Mouse (Mus musculus) heart, embryonic 15.5 days (tissue): Measurements from ENCODE around the gene Ggt5. TPM values are rescaled to one million over a fixed set of nuclear protein-coding genes. Genes with fewer than 3 reads are reported as not detected.
A peak's percentile ranks its signal among the peaks of the same experiment; 100 is the strongest.
"Not testable (repeated sequence)": the region's sequence is repeated elsewhere in the genome, so short reads cannot be mapped to it uniquely, and the experiment has no call there.

Source experiments
- ATAC-seq: fragments of 200-750 bp; cut with Nextera tagmentation; replicated peaks from 2 replicates; pipeline ENCODE4 v1.8.0; 2017; ENCODE audit warnings: low read depth, moderate TSS enrichment; ENCODE audit not compliant: insufficient number of reproducible peaks, insufficient read depth, low FRiP score
- H3K27ac ChIP-seq: fragments of 300-500 bp; sonication (generic); 2 replicates; pipeline ENCODE4 v1.5.1; 2015; ENCODE audit warnings: mild to moderate bottlenecking, inconsistent platforms
- H3K27me3 ChIP-seq: fragments of 300-500 bp; sonication (generic); 2 replicates; pipeline ENCODE4 v1.6.1; 2015; ENCODE audit warnings: inconsistent platforms
- H3K36me3 ChIP-seq: fragments of 300-500 bp; sonication (generic); 2 replicates; pipeline ENCODE4 v1.6.1; 2015; ENCODE audit warnings: mild to moderate bottlenecking, inconsistent platforms
- H3K4me1 ChIP-seq: fragments of 300-500 bp; sonication (generic); replicated peaks from 2 replicates; pipeline ENCODE4 v1.6.1; 2015; ENCODE audit warnings: inconsistent platforms
- H3K4me2 ChIP-seq: fragments of 300-500 bp; sonication (generic); 2 replicates; pipeline ENCODE4 v1.6.1; 2015; ENCODE audit warnings: inconsistent platforms, mild to moderate bottlenecking, moderate library complexity
- H3K4me3 ChIP-seq: fragments of 300-500 bp; sonication (generic); 2 replicates; pipeline ENCODE4 v1.5.1; 2015; ENCODE audit warnings: mild to moderate bottlenecking, inconsistent platforms
- H3K9ac ChIP-seq: fragments of 300-500 bp; sonication (generic); 2 replicates; pipeline ENCODE4 v1.6.1; 2015; ENCODE audit warnings: mild to moderate bottlenecking, inconsistent platforms
- H3K9me3 ChIP-seq: fragments of 300-500 bp; sonication (generic); replicated peaks from 2 replicates; pipeline ENCODE4 v1.6.1; 2016; ENCODE audit warnings: inconsistent platforms
- WGBS: fragments of 180-500 bp; shearing (Covaris S2); methylation state at CpG from one replicate; pipeline ENCODE4 v1.1.7; 2015; ENCODE audit warnings: mixed read lengths; 5-methylcytosine and 5-hydroxymethylcytosine counted together
- polyA plus RNA-seq: library from polyadenylated mRNA; unstranded; fragments of >200 nt; fragmentation: Nextera tagmentation; extraction: Ambion mirVana; gene quantifications from 2 replicates; pipeline ENCODE4 v1.2.1, GENCODE M21; 2015

Ggt5 gene
- polyA plus RNA-seq, 1 experiment from 2014 or later: 7.5 TPM

DNA sequence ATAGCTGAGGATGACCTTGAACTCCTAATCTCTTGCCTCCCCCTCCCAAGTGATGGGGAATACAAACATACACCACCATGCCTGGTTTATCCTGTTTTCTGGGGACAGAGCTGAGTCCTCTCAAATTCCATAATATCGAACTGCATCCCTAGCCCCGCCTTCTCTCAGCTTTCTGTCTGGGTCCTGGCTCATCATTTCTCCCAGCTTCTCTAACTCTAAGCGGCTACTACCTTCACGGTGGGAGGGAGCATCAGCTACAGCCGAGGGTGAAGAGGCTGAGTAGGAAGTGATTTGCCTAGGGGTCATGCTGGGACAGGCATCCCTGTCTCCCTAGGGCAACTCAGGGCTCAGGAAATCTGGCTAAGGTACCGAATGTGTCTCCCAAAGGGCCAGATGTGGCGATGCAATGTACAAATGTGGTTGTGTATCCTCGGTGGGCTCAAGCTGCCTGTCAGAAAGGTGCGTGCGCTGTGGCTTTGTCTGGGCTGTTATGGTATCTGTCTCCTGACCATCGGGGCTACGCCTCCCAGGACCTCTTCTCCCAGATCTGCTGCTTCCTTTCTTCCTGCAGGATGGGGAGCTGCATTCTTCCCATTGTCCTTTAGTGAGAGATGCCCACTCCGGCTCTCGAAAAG is 30.0 kb upstream of the Ggt5 start:
- Histone ChIP-seq H3K27me3 (peaks cover 54% of the 10 kb centered on the region), H3K4me3 (peak overlapping the region; percentile 62), H3K27ac (no peak overlapping the region), H3K36me3 (no peaks in the 10 kb centered on the region), H3K4me2 (peak overlapping the region; percentile 98), H3K4me1 (peaks cover 40% of the 10 kb centered on the region), H3K9ac (peak overlapping the region; percentile 58), H3K9me3 (no peaks in the 10 kb centered on the region)
- WGBS: 8% methylated on average over 14 of the region's 14 CpGs
- ATAC-seq: no peak

DNA sequence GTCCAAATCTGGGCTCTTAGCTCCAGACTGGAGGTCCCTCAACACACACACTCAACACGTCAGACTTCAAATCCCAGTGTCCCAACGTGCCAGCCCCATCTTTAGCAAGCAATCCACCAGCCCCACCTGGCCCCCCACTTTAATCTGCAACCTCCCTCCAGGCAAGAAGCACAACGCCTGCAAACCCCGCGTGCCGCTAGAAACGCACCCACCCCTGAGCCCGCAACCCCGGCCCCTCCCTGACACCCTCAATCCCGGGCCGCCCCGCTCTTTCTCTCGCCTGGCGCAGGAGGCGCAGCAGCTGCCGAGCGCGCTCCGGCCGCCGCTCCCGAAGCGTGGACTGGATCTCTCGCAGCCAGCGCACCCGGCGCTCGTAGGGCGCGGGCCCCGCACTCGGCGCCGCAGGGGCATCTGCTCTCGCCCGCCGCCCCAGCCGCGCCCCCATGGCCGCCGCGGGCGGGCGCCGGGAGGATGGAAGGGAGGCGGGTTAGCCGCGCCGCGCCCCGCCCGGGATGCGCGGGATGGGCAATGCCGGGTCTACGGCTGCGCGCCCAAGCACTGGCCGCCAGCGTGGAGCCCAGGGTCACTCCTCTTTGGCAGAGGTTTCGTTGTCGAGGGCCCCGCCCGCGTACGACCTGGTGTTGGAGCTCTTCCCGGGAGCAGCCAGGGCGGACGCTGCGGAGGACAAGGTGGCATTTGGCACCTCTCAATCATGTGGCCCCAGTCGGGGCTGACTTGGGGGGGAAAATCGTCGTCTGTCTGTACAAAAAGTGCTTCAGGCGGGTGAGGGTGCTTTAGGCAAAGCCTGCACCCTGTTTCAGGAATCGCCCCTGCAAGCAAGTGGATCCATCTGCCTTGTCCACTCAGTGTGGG is 29.2 kb upstream of the Ggt5 start, which contains the start of gene Lrrc75b:
Gene Lrrc75b, minus strand, starts transcription at position 655 of the 873 bp plus-strand sequence.
- 1% methylated on average over 75 of the region's 75 CpGs for WGBS
- Histone ChIP-seq H3K27me3 (peaks cover 54% of the 10 kb centered on the region), H3K4me1 (peaks cover 40% of the 10 kb centered on the region), H3K27ac (no peak within 1 kb of the TSS), H3K9me3 (no peaks in the 10 kb centered on the region), H3K36me3 (no peaks in the 10 kb centered on the region), H3K4me3 (peak within 1 kb of the TSS; percentile 62), H3K9ac (peak within 1 kb of the TSS; percentile 58), H3K4me2 (peak within 1 kb of the TSS; percentile 98)
- ATAC-seq: peak; percentile 59

DNA sequence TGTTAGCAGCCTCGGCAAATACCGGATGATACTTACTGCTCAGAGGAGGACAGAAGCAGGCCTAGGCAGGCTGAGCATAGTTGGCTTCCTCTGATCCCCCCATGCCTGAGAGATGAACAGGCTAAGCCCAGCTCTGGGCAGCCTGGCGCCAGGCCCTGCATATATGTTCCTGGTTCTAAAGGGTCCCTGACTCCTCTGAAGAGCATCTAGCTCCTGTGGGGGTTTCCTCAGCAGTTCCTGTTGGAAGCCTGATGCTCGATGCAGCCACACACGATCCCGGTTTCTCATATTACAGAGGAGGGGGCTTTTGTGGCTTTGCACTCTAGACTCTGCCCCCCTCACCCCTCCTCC is 28.6 kb upstream of the Ggt5 start:
- H3K27me3 ChIP-seq: peaks cover 54% of the 10 kb centered on the region

DNA sequence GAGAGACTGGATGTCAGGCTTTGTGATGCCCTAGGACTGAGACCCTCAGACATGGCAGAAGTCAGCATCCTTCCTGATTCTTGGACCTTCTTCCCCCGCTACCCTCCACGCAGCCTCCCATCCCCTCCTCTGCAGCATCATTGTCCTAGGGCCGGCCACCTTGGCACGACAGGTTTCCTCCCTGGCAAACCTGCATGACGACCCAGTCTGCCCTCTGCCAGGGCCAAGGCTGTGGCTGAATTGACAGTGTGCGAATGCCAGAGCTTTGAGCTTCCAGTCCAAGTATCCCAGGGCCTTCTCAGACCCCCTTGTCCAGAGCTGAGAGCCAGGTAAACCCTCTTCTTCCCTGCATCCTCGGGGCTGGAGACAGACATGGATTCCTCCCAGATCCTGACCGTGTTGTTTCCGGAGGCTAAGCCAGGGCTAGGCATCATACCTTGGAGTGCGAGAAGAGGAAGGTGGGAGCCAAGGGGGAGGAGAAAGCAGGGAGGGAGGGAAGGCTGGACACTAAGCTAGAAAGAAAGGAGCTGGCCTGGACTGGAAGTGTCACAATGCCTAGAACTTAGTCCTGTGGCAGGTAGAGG is 28.0 kb upstream of the Ggt5 start, which contains the start of gene Ggt1:
Gene Ggt1, plus strand, starts transcription at position 534 of the 584 bp plus-strand sequence.
- 56% methylated on average over 10 of the region's 10 CpGs for WGBS
- Histone ChIP-seq H3K27me3 (peaks cover 54% of the 10 kb centered on the region), H3K27ac (no peak within 1 kb of the TSS), H3K4me2 (peak within 1 kb of the TSS; percentile 98), H3K9ac (peak within 1 kb of the TSS; percentile 58; the same call in 1 of the 2 replicates), H3K4me1 (peaks cover 34% of the 10 kb centered on the region), H3K4me3 (peak within 1 kb of the TSS; percentile 62), H3K36me3 (no peaks in the 10 kb centered on the region), H3K9me3 (no peaks in the 10 kb centered on the region)
- ATAC-seq: no peak

More for the DNA sequence above, 28.6 kb upstream of the Ggt5 start:
- Histone ChIP-seq H3K4me1 (peaks cover 40% of the 10 kb centered on the region), H3K27ac (no peak overlapping the region), H3K36me3 (no peaks in the 10 kb centered on the region), H3K9ac (peak overlapping the region; percentile 58), H3K4me3 (peak overlapping the region; percentile 62), H3K4me2 (peak overlapping the region; percentile 98), H3K9me3 (no peaks in the 10 kb centered on the region)
- ATAC-seq: no peak
- 18% methylated on average over 6 of the region's 6 CpGs for WGBS

DNA sequence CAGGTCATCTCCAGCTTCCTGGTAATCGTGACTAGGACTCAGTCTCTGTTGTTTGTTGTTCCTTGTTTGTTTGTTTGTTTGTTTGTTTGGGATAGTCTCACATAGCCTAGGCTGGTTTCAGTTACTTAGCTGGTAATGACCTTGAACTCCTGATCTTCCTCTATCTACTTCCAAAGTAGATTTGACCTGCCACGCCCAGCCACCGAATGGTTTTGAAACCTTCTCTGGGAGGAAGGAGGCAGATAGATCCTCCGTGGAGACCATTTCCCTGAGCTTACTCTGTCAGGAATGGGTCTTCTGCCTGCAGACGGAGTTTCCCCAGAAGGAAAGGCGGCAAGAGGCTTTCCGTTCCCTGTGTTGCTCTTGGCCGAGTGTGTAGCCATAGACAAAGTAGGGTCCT is 26.5 kb upstream of the Ggt5 start:
- WGBS: 79% methylated on average over 8 of the region's 8 CpGs
- Histone ChIP-seq H3K4me1 (peaks cover 24% of the 10 kb centered on the region), H3K9ac (no peak overlapping the region), H3K27me3 (peaks cover 52% of the 10 kb centered on the region), H3K27ac (no peak overlapping the region), H3K4me3 (no peak overlapping the region), H3K4me2 (no peak overlapping the region), H3K9me3 (no peaks in the 10 kb centered on the region), H3K36me3 (no peaks in the 10 kb centered on the region)
- no peak for ATAC-seq

DNA sequence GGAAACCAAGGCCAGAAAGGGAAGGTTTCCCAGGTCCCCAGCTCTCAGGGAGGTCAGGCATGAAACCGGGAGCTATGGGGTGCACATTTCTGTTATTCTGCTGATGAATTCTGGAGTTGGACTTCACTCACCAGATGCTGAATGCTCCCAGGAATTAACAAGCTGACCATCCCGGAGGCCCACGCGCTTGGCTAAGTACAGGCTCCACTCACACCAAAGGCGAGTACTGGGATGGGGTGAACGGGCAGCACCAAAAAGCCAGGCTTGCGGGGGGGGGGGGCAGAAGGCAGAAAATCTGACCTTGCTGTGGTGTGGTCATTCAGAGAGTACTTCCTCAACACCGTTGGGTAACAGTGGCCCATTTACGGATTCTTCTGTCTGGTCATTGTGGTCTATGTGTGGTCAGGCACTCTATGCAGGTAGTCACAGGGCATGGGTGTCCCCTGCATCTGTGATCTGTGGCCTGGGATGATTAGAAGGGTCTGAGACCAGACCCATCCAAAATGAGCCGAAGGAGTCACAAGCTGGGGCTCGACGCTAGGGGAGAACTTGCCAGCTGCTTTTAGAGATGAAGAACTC is 24.4 kb upstream of the Ggt5 start:
- peaks cover 44% of the 10 kb centered on the region for H3K27me3 ChIP-seq
- no peak overlapping the region for H3K27ac ChIP-seq
- no peak overlapping the region for H3K9ac ChIP-seq
- H3K9me3 ChIP-seq: no peaks in the 10 kb centered on the region
- WGBS: 76% methylated on average over 12 of the region's 12 CpGs
- no peak overlapping the region for H3K4me2 ChIP-seq
- no peak for ATAC-seq
- no peak overlapping the region for H3K4me3 ChIP-seq
- H3K36me3 ChIP-seq: no peaks in the 10 kb centered on the region
- H3K4me1 ChIP-seq: peaks cover 15% of the 10 kb centered on the region

DNA sequence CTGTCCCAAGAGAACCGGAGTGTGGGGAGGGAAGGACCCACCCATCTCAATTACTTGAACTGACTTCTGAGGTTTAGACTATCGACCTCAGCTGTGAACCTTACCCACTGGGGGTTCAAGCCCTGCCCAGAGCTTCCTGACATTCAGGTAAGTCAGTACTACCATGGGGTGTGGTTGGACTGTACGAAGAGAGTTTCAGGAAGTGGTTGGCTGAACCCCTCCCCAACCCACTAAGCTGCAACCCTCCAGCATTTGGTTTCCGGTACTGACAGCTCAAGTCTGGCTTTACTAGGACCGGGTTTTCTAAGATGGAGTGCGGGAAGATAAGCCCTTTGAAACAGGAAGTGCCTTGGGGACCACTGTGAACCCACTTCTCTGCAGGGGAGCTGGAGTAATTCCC is 23.7 kb upstream of the Ggt5 start:
- Histone ChIP-seq H3K4me1 (peaks cover 8% of the 10 kb centered on the region), H3K36me3 (no peaks in the 10 kb centered on the region), H3K9me3 (no peaks in the 10 kb centered on the region), H3K4me3 (no peak overlapping the region), H3K9ac (no peak overlapping the region), H3K27me3 (peaks cover 37% of the 10 kb centered on the region), H3K27ac (no peak overlapping the region), H3K4me2 (no peak overlapping the region)
- no peak for ATAC-seq
- 49% methylated on average over 6 of the region's 6 CpGs for WGBS

DNA sequence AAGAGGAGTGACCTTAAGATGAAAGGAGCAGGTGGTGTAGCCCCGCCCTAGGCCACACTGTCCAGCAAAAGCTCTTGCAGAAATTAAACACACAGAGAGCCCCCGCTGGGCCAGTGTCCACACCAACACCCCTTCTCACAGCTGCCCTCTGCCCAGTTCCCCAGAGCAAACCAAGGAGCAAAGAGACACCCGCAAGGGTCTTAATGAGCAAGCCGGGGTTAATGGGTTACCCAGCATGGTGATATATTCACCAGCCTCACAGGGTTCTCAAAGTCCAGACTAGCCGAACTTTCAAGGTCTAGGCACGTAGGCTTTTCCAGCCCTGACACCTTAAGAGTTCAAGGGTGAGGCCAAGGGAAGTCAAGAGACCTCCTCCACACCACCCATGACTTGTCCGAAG is 23.2 kb upstream of the Ggt5 start:
- Histone ChIP-seq H3K4me2 (no peak overlapping the region), H3K4me3 (no peak overlapping the region), H3K9ac (no peak overlapping the region), H3K9me3 (no peaks in the 10 kb centered on the region), H3K27ac (no peak overlapping the region), H3K4me1 (peaks cover 4% of the 10 kb centered on the region), H3K27me3 (peaks cover 32% of the 10 kb centered on the region), H3K36me3 (no peaks in the 10 kb centered on the region)
- ATAC-seq: no peak
- WGBS: 79% methylated on average over 7 of the region's 7 CpGs

DNA sequence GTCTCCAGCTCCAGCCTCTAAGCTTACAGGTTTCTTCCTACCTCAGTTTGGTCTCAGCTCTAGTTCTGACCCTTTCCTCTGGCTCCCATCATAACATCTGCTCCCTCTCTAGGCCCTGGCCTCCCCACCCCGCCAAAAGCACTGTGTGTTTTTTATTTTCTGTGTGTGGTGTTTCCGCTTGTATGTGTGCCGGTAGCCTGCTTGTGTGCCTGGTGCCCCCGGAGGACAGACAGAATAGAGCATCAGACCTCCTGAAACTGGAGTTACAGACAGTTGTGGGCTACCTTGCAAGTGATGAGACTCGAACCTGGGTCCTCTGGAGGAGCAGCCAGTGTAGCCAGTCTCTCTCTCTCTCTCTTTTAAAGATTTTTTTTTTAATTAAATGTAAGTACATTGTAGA is 22.8 kb upstream of the Ggt5 start:
- H3K4me2 ChIP-seq: no peak overlapping the region
- no peaks in the 10 kb centered on the region for H3K36me3 ChIP-seq
- H3K27me3 ChIP-seq: peaks cover 28% of the 10 kb centered on the region
- 69% methylated on average over 5 of the region's 5 CpGs for WGBS
- H3K27ac ChIP-seq: no peak overlapping the region
- H3K9me3 ChIP-seq: no peaks in the 10 kb centered on the region
- no peak for ATAC-seq
- no peak overlapping the region for H3K9ac ChIP-seq
- H3K4me1 ChIP-seq: peaks cover 4% of the 10 kb centered on the region
- no peak overlapping the region for H3K4me3 ChIP-seq

DNA sequence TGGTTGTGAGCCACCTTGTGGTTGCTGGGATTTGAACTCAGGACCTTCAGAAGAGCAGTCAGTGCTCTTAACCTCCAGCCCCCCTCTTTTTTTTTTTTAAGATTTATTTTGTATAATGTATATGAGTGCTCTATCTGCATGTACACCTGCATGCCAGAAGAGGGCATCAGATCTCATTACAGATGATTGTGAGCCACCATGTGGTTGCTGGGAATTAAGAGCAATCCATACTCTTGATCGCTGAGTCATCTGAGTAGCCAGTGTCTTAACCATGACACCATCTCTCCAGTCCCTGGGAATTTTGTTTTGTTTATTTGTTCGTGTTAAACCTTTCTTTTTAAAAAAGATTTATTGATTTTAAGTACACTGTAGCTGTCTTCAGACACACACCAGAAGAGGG is 22.4 kb upstream of the Ggt5 start:
- H3K27ac ChIP-seq, ATAC-seq, H3K4me1 ChIP-seq, H3K36me3 ChIP-seq, H3K9me3 ChIP-seq, H3K9ac ChIP-seq, H3K4me2 ChIP-seq, H3K4me3 ChIP-seq: not testable (repeated sequence)
- WGBS: 83% methylated on average over 2 of the region's 2 CpGs
- peaks cover 24% of the 10 kb centered on the region for H3K27me3 ChIP-seq

DNA sequence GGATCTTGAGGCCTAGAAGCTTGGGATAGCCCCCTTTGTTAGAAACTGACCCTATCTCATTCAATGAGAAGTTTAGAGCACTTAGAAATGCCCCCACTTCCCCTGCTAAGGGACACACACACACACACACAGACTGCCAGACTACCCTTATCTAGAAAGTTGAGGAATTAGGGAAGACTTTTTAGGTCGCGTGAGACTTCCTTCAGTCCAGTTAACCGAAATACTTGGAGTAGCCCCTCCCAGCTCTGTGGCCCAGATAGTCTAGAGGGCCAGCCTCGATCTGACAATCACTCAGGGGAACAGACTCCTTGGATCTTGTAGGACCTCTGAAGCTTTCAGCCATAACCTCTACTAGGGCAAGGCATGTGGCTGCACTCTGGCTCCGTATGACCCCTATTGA is 21.1 kb upstream of the Ggt5 start:
- ATAC-seq: no peak
- peaks cover 11% of the 10 kb centered on the region for H3K27me3 ChIP-seq
- H3K9ac ChIP-seq: no peak overlapping the region
- H3K4me1 ChIP-seq: peaks cover 4% of the 10 kb centered on the region
- no peak overlapping the region for H3K4me3 ChIP-seq
- no peak overlapping the region for H3K27ac ChIP-seq
- no peaks in the 10 kb centered on the region for H3K36me3 ChIP-seq
- no peaks in the 10 kb centered on the region for H3K9me3 ChIP-seq
- H3K4me2 ChIP-seq: no peak overlapping the region
- 20% methylated on average over 5 of the region's 5 CpGs for WGBS
